Mouse (Mus musculus) embryonic facial prominence, embryonic 13.5 days (tissue): ENCODE measurements around the gene Zcchc9. TPM values are rescaled to one million over a fixed set of nuclear protein-coding genes. Genes with fewer than 3 reads are reported as not detected.

Experiments used
- ATAC-seq: fragments of 200-750 bp; cut with Nextera tagmentation; 2 replicates; pipeline ENCODE4 v1.8.0; 2017; ENCODE audit warnings: low read depth; ENCODE audit not compliant: insufficient number of reproducible peaks, insufficient read depth, low FRiP score, low TSS enrichment
- H3K27ac ChIP-seq: fragments of 300-500 bp; sonication (generic); 2 replicates; pipeline ENCODE4 v1.5.1; 2015; ENCODE audit warnings: moderate library complexity, mild to moderate bottlenecking, inconsistent platforms
- H3K27me3 ChIP-seq: fragments of 300-500 bp; sonication (generic); 2 replicates; pipeline ENCODE4 v1.6.1; 2015; ENCODE audit warnings: mild to moderate bottlenecking, inconsistent platforms
- H3K36me3 ChIP-seq: fragments of 300-500 bp; sonication (generic); 2 replicates; pipeline ENCODE4 v1.6.1; 2015; ENCODE audit warnings: mild to moderate bottlenecking, inconsistent platforms
- H3K4me1 ChIP-seq: fragments of 300-500 bp; sonication (generic); 2 replicates; pipeline ENCODE4 v1.6.1; 2015; ENCODE audit warnings: inconsistent platforms
- H3K4me2 ChIP-seq: fragments of 300-500 bp; sonication (generic); 2 replicates; pipeline ENCODE4 v1.6.1; 2015; ENCODE audit warnings: moderate library complexity, mild to moderate bottlenecking, inconsistent platforms
- H3K4me3 ChIP-seq: fragments of 300-500 bp; sonication (generic); 2 replicates; pipeline ENCODE4 v1.5.1; 2015; ENCODE audit warnings: mild to moderate bottlenecking, inconsistent platforms
- H3K9ac ChIP-seq: fragments of 300-500 bp; sonication (generic); 2 replicates; pipeline ENCODE4 v1.6.1; 2015; ENCODE audit warnings: mild to moderate bottlenecking, inconsistent platforms
- H3K9me3 ChIP-seq: fragments of 300-500 bp; sonication (generic); 2 replicates; pipeline ENCODE4 v1.6.1; 2016; ENCODE audit warnings: inconsistent platforms
- WGBS: fragments of 180-500 bp; shearing (Covaris S2); methylation state at CpG from one replicate; pipeline ENCODE4 v1.1.7; 2015; ENCODE audit warnings: mixed read lengths; 5-methylcytosine and 5-hydroxymethylcytosine counted together
- microRNA-seq: library from miRNA; unstranded; fragments of <30 nt; microRNA quantifications from one replicate; pipeline ENCODE4, GENCODE M21; 2016
- polyA plus RNA-seq: library from polyadenylated mRNA; unstranded; fragments of >200 nt; fragmentation: Nextera tagmentation; extraction: Ambion mirVana; gene quantifications from 2 replicates; pipeline ENCODE4 v1.2.1, GENCODE M21; 2015

Gene Zcchc9
- polyA plus RNA-seq, 1 experiment from 2014 or later: 40.2 TPM

- ATAC-seq: no peak
- no peak overlapping the region for H3K4me3 ChIP-seq
- H3K9ac ChIP-seq: no peak overlapping the region
- H3K27me3 ChIP-seq: no peaks in the 10 kb centered on the region
- H3K27ac ChIP-seq: no peak overlapping the region
- H3K9me3 ChIP-seq: no peaks in the 10 kb centered on the region
- no peak overlapping the region for H3K4me2 ChIP-seq
- 90% methylated on average over 8 of the region's 8 CpGs for WGBS
- no peaks in the 10 kb centered on the region for H3K4me1 ChIP-seq
- no peaks in the 10 kb centered on the region for H3K36me3 ChIP-seq
Measured at GRCm38 (mm10) chr13:91760302-91761050, 47.0 kb downstream of the Zcchc9 start.

GRCm38 (mm10) chr13:91759791-91760190 lies 47.7 kb downstream of the Zcchc9 start:
- Histone ChIP-seq H3K27me3 (no peaks in the 10 kb centered on the region), H3K9ac (no peak overlapping the region), H3K4me2 (no peak overlapping the region), H3K9me3 (no peaks in the 10 kb centered on the region), H3K36me3 (no peaks in the 10 kb centered on the region), H3K4me3 (no peak overlapping the region), H3K4me1 (no peaks in the 10 kb centered on the region), H3K27ac (no peak overlapping the region)
- ATAC-seq: no peak
- 70% methylated on average over 8 of the region's 8 CpGs for WGBS

DNA sequence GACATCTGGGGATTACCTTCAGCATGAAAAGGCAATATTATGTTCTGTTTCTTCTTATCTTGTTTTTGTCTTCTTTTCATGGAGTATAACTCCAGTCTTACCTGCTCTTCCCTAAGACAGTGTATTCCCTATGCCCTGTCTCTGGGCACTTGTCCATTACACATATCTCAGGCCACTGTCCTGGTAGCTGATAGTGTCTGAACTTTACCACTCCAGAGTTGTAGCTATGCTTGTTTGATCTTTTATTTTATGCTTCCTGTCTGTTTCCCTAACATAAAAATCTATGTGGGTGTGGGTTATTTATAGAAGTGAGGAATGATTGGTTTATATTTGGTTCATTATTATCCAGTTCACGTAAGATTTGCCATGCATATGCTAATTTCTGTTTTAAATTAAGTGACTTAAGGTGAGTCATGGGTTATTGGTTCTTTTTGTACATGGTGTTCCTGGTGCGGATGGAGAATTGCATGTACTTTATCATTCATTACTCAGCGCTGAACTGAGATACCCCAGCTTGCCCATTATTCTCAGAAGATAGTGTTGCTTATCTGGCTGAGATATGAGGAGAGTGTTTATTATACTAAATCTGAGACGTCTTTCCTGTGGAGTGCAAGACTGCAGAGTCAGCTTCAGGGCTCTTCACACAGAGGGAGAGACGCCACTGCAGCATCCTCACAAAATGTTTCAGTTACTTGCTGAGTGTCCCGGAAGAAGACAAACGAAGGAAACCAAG lies 49.0 kb downstream of the Zcchc9 start:
- Histone ChIP-seq H3K9ac (no peak overlapping the region), H3K27ac (no peak overlapping the region), H3K4me3 (no peak overlapping the region), H3K4me2 (no peak overlapping the region), H3K9me3 (no peaks in the 10 kb centered on the region), H3K4me1 (no peaks in the 10 kb centered on the region), H3K27me3 (no peaks in the 10 kb centered on the region), H3K36me3 (no peaks in the 10 kb centered on the region)
- ATAC-seq: no peak
- whole genome bisulfite sequencing: 81% methylated on average over 7 of the region's 7 CpGs

GRCm38 (mm10) chr13:91756230-91756629 lies 51.3 kb downstream of the Zcchc9 start:
- no peaks in the 10 kb centered on the region for H3K27me3 ChIP-seq
- WGBS: 90% methylated on average over 4 of the region's 4 CpGs
- ATAC-seq: no peak
- H3K4me1 ChIP-seq: no peaks in the 10 kb centered on the region
- no peaks in the 10 kb centered on the region for H3K9me3 ChIP-seq
- no peak overlapping the region for H3K27ac ChIP-seq
- no peak overlapping the region for H3K4me2 ChIP-seq
- H3K9ac ChIP-seq: no peak overlapping the region
- H3K36me3 ChIP-seq: no peaks in the 10 kb centered on the region
- H3K4me3 ChIP-seq: no peak overlapping the region

GRCm38 (mm10) chr13:91754762-91755161 lies 52.7 kb downstream of the Zcchc9 start:
- no peaks in the 10 kb centered on the region for H3K36me3 ChIP-seq
- no peaks in the 10 kb centered on the region for H3K4me1 ChIP-seq
- no peaks in the 10 kb centered on the region for H3K27me3 ChIP-seq
- no peaks in the 10 kb centered on the region for H3K9me3 ChIP-seq
- H3K4me3 ChIP-seq: no peak overlapping the region
- H3K27ac ChIP-seq: no peak overlapping the region
- ATAC-seq: no peak
- H3K4me2 ChIP-seq: no peak overlapping the region
- no peak overlapping the region for H3K9ac ChIP-seq

DNA sequence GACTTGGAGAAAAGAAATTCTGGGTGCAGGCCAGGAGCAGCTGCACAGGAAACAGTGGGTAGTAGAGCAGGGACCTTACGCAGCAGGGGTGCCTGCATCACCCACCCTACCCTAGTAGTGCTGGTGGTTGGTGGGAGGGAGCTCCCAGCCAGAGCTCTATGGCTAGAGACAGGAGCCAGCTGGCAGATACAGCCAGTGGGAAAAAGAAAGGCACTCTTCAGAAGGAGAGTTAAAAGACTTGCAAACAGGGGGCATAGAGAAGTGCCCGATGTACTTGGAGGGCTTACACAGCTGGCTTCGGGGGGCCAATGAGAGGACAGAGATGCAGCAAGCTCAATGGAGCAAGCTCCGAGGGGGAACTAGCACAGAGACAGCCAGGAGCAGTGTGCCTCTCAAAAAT lies 53.8 kb downstream of the Zcchc9 start:
- Histone ChIP-seq H3K27ac (no peak overlapping the region), H3K9ac (no peak overlapping the region), H3K9me3 (no peaks in the 10 kb centered on the region), H3K27me3 (no peaks in the 10 kb centered on the region), H3K4me3 (no peak overlapping the region), H3K4me2 (no peak overlapping the region), H3K4me1 (no peaks in the 10 kb centered on the region), H3K36me3 (no peaks in the 10 kb centered on the region)
- 59% methylated on average over 4 of the region's 4 CpGs for WGBS
- no peak for ATAC-seq

GRCm38 (mm10) chr13:91749981-91750380 lies 57.5 kb downstream of the Zcchc9 start:
- Histone ChIP-seq H3K9ac (no peak overlapping the region), H3K36me3 (no peaks in the 10 kb centered on the region), H3K9me3 (no peaks in the 10 kb centered on the region), H3K27ac (no peak overlapping the region), H3K27me3 (no peaks in the 10 kb centered on the region), H3K4me1 (no peaks in the 10 kb centered on the region), H3K4me2 (no peak overlapping the region), H3K4me3 (no peak overlapping the region)
- WGBS: 80% methylated on average over 4 of the region's 4 CpGs
- ATAC-seq: no peak

DNA sequence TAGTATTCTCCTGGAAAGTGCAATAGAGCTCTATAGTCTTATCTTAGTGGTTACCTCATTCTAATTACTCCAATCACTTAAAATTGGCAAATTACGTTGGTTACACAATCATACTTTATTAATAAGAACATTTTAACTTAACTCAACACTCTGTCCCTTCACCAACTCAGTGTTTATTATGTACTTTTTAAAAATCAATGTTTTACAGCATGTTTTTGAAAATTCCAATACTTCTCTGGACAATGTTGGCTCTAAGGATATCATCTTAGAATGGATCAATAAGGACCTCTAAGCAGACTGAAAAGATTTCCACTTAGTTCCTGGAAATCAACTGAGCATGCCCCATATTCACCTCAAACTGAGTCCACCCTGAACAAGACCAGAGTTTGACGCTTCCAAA lies 59.1 kb downstream of the Zcchc9 start:
- no peak overlapping the region for H3K4me3 ChIP-seq
- 91% methylated on average over 2 of the region's 2 CpGs for WGBS
- no peak for ATAC-seq

More for the DNA sequence above, 59.1 kb downstream of the Zcchc9 start:
- H3K9ac ChIP-seq: no peak overlapping the region
- H3K27ac ChIP-seq: no peak overlapping the region
- H3K27me3 ChIP-seq: no peaks in the 10 kb centered on the region
- no peak overlapping the region for H3K4me2 ChIP-seq
- no peaks in the 10 kb centered on the region for H3K9me3 ChIP-seq
- no peaks in the 10 kb centered on the region for H3K4me1 ChIP-seq
- no peaks in the 10 kb centered on the region for H3K36me3 ChIP-seq

Small RNA genes within 50 kb of the gene (microRNA-seq; reads per million reads assigned to microRNA genes)
- gene Gm27656: not detected

Other genes starting within 250 kb of the Zcchc9 start
- gene Acot12, start 66.2 kb downstream of the Zcchc9 start, polyA plus RNA-seq: 0.27 TPM in 1 of 2 replicates, not detected in the other
- gene Ckmt2, start 69.2 kb upstream of the Zcchc9 start, polyA plus RNA-seq: 0.18 TPM in 1 of 2 replicates, not detected in the other